Mouse (Mus musculus) myocyte (in vitro differentiated cells): ENCODE results near the gene Zkscan5.

Experiments
- E2F4 ChIP-seq: IDR thresholded peaks from one replicate; pipeline ENCODE4 v1.6.1; 2011; ENCODE audit warnings: mild to moderate bottlenecking, control low read depth, moderate library complexity; ENCODE audit not compliant: insufficient read depth
- MAX ChIP-seq: IDR thresholded peaks from one replicate; pipeline ENCODE4 v1.6.1; 2011; ENCODE audit warnings: low read depth, mild to moderate bottlenecking, control low read depth
- MYOD1 ChIP-seq, 3 experiments: IDR thresholded peaks; one replicate each; pipeline ENCODE4 v1.6.1; 2011; ENCODE audit warnings: control low read depth in 2 of 3, low read depth in 2 of 3, mild to moderate bottlenecking in 2 of 3, moderate library complexity in 1 of 3; ENCODE audit not compliant: insufficient read length in 2 of 3, control insufficient read depth in 1 of 3
- MYOG ChIP-seq, 3 experiments: IDR thresholded peaks; one replicate each; pipeline ENCODE4 v1.6.1; 2011; ENCODE audit warnings: control low read depth in 2 of 3, low read depth in 2 of 3, mild to moderate bottlenecking in 2 of 3; ENCODE audit not compliant: insufficient read length in 2 of 3, control insufficient read depth in 1 of 3, insufficient read depth in 1 of 3
- POLR2A ChIP-seq: IDR thresholded peaks from one replicate; pipeline ENCODE4 v1.6.1; 2011; ENCODE audit warnings: low read depth, mild to moderate bottlenecking, control low read depth, moderate library complexity; ENCODE audit not compliant: insufficient read length
- POLR2AphosphoS2 ChIP-seq: IDR thresholded peaks from one replicate; pipeline ENCODE4 v1.6.1; 2011; ENCODE audit warnings: low read depth, control low read depth; ENCODE audit not compliant: insufficient read length
- SRF ChIP-seq: IDR thresholded peaks from one replicate; pipeline ENCODE4 v1.6.1; 2011; ENCODE audit warnings: low read depth; ENCODE audit not compliant: control insufficient read depth, insufficient read length
- TCF12 ChIP-seq: IDR thresholded peaks from one replicate; pipeline ENCODE4 v1.6.1; 2011; ENCODE audit warnings: mild to moderate bottlenecking, control low read depth; ENCODE audit not compliant: poor library complexity, insufficient read depth, severe bottlenecking
- TCF3 ChIP-seq: IDR thresholded peaks from one replicate; pipeline ENCODE4 v1.6.1; 2011; ENCODE audit warnings: low read depth, control low read depth; ENCODE audit not compliant: insufficient read length

GRCm38 (mm10) chr5:145161361-145161760 lies 43.0 kb upstream of the Zkscan5 start:
- TF ChIP-seq POLR2AphosphoS2 (no peak), MYOD1 (IDR thresholded peaks at IDR 0.05; ENCODE audit: control insufficient read depth in 1 of 3, insufficient read length in 2 of 3, low read depth in 2 of 3) (no peak), TCF3 (no peak), TCF12 (no peak), MYOG (IDR thresholded peaks at IDR 0.05; ENCODE audit: control insufficient read depth in 1 of 3, insufficient read depth in 1 of 3, insufficient read length in 2 of 3, low read depth in 2 of 3) (no peak), POLR2A (no peak), SRF (no peak), E2F4 (no peak), MAX (no peak)
